Mouse (Mus musculus): ENCODE results near the gene Olfr1388.
"Not testable (repeated sequence)": the region's sequence is repeated elsewhere in the genome, so short reads cannot be mapped to it uniquely, and the experiment has no call there.

Gene Olfr1388

DNA sequence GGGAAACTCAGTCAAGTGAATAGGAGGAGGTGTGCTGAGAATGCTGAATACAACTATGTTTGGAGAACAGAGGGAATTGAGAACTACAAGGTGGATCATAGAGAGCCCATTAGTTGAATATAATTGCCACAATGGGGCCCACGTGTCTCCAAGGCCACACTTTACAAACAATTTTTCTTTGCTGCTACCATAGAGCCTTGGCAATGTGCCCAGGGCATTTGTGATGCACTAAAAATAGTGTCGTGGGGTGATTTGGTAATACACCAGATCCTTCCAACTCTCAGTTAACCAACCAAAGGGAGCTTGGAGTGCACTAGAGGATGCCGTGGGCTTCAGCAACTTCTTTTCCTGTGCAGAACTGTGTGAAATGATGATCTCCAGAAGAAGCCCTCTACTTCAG lies at the start of gene Olfr1388:
TSS of gene Olfr1388 (plus strand) at position 214 of the 400 bp plus-strand sequence.
- no peak for DNase-seq (ENCODE audit: low spot score in 2 of 2)

DNA sequence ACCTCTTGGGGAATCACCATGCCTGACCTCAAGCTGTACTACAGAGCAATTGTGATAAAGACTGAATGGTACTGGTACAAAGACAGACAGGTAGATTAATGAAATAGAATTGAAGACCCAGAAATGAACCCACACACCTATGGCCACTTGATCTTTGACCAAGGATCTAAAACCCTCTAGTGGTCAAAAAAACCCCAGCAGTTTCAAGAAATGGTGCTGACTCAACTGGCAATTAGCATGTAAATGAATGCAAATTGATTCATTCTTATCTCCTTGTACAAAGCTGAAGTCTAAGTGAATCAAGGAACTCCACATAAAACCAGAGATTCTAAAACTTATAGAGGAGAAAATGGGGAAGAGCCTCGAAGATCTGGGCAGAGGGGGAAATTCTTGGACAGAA lies 43.7 kb upstream of the Olfr1388 start:
- DNase-seq (ENCODE audit: low spot score in 2 of 2) = not testable (repeated sequence)

DNA sequence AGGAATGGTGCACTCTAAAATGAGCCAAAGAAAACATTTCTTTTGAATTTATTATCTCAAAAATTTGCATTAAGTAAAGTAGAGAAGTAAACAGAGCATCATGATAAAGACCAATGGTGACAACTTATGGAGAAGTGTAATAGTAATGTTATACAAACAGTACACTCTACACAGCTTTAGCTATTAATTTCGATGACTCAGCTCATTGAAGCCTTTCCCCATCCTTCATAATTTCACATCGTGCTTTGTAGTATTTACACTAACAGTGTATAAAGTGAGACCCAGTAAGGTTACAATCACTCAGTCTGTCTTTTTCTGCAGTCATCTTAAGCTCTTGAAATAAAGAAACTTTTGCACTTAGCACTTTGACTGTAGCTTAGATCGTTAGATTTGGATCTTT lies 29.6 kb upstream of the Olfr1388 start:
- no peak for DNase-seq (ENCODE audit: low spot score in 2 of 2)

DNA sequence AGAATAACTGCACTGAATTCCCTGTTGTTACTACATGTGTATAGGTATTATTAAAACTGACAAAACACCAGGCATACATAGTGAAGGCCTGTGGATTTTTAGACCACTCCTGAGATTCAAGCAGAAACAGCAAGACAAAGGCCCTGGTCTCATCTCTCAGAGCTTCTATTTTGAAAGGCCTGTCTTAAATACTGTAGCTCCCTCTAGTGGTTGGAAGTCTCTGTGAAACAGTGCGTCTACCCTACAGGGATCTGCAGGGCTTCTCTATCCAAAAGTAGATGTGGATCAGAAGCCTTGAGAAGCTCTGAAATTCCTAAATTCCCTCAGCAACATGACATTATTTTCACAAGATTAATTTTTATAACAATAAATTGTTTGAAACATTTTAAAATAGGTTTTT lies 25.9 kb upstream of the Olfr1388 start:
- DNase-seq (ENCODE audit: low spot score in 2 of 2) = peak in 1 of 2 experiments; percentile 2

DNA sequence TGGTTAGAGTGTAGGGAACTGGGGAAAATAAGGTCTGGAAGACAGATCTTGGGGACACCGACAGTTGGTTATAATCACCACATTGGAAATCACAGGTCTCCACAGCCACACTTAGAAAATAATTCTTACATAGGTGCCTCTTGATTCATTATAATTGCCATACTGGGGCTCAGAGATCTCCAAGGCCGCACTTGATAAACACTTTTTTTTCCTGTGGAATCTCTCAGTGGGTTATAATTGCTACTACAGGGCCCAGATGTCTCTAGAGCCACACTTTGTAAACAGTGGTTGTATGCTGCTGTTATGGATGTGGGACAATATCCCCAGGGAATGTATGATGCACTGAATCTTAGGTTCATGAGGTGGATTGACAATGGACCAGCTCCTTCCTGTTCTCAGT lies 13.7 kb upstream of the Olfr1388 start, which contains the start of gene Olfr1389:
TSS of gene Olfr1389 (plus strand) at position 301 of the 400 bp plus-strand sequence.
- DNase-seq (ENCODE audit: low spot score in 2 of 2) = no peak

DNA sequence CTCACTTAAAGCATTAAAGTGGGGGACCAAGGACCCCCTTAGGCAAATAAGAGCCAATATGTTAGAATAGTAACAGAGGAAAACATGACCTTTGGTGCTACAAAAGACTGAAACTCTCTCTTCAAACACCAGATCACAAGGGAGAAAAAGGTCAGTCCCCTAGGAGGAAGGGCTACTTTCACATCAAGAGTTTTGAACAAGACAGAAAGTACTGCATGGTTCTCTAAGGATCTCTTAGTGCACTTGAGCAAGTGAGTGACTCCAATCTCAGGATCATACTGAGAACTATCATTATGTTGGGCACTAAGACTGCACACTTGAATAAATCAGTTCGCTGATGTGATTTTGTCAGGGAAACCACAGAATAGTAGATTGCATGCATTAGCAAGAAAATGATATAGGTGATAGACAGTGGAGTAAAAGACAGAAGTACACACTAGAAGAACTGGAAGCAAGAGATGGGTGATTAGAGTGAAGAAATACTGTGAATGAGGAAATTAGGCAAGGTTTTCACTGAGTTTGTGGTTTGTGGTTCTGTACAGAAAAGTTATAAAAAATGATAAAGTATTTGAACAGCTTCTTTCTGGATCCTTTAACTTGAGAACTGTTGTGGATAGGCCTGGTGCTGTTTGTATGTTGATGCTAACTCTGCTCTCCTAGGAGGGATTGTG lies 11.0 kb upstream of the Olfr1388 start:
- no peak for DNase-seq (ENCODE audit: low spot score in 2 of 2)

DNA sequence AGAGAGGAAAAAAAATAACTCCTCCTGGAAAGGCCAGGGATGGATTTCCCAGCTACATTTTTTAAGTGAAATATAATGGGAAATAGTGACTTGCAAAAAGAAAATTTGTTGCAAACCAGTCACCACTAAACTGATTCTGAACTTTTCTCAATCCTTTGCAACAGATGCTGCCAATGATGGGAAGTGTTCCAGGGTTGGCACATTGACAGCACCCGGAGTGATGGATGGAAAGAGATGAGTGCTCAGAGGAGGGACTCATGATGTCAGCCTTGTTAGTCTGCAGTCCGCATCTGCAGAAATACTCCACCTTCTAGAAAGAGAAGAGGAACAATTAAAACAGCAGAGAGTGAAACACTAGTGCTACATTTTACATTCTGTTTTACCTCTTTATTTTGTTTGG lies 6.8 kb upstream of the Olfr1388 start:
- no peak for DNase-seq (ENCODE audit: low spot score in 2 of 2)

DNA sequence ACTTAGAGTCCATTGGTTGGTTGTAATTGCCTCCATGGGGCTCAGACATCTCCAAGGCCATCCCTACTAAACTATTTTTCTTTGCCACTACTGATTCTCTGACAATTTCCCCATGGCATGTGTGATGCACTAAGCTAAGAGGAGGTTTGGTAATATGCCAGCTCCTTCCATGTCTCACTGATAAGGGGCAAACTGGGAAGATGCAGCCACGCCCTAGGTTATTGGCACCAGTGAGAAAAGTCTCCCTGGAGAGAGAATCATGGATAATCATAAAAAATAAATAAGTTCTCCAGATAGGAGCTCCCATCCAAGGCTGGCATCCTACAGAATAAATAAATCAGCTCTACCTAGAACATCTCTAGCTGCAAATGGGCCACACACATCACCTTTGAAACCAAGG lies 18.6 kb downstream of the Olfr1388 start, which contains the start of gene Olfr1387:
TSS of gene Olfr1387 (plus strand) at position 301 of the 400 bp plus-strand sequence.
- no peak for DNase-seq (ENCODE audit: low spot score in 2 of 2)

DNA sequence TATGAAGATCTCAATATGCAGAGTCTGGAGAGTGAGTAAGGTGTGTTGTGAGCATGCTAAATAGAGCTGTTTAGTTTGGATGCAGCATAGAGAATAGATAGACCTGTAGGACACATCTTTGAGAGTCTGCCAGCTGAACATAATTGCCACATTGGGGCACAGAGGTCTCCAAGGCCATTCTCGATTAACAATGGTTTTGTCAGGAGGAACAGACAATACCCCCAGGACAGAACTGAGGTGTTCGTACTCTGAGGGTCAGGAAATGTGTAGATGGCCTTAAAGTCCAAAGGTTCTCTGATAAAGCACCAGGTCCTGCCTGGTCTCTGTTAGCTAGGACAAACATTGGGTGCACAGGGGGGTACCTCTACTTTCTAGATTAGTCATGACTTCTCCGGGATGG lies 28.3 kb downstream of the Olfr1388 start, which contains the start of gene Olfr1386:
TSS of gene Olfr1386 (plus strand) at position 301 of the 400 bp plus-strand sequence.
- DNase-seq (ENCODE audit: low spot score in 2 of 2) = not testable (repeated sequence)

DNA sequence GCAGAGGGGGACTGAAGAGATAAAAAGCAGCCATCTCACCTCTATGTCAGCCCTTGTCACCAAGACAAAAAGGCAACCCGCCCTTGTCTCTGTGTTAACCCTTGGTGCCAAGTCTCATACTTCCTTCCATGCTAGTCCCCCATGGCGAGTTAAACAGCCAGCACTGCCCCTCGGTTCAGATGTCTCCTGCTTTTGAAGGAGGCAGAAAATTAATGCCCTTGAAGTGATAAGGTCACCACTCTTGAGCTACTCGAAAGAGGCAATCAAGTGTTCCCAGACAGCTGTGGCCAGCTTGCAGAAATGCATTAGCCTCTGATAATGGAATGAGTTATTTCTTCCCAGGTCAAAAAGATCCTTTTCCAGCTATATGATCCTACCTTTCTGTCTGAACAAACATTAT lies 49.5 kb downstream of the Olfr1388 start:
- no peak for DNase-seq (ENCODE audit: low spot score in 2 of 2)

DNA sequence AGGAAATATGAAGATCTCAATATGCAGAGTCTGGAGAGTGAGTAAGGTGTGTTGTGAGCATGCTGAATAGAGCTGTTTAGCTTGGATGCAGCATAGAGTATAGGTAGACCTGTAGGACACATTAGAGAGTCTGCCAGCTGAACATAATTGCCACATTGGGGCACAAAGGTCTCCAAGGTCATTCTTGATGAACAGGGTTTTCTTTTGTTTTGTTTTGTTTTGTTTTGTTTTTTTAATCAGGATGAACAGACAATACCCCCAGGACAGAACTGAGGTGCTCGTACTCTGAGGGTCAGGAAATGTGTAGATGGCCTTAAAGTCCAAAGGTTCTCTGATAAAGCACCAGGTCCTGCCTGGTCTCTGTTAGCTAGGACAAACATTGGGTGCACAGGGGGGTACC lies 52.3 kb downstream of the Olfr1388 start, which contains the start of gene Olfr1385:
TSS of gene Olfr1385 (plus strand) at position 301 of the 400 bp plus-strand sequence.
- not testable (repeated sequence) for DNase-seq (ENCODE audit: low spot score in 2 of 2)

Measured in spleen, postnatal 36 days (tissue).